Mouse (Mus musculus) liver, adult (tissue): ENCODE measurements around the gene Samd11.

Experiments
- GATA4 ChIP-seq: IDR thresholded peaks from 2 replicates; pipeline ENCODE4 v1.6.1; 2014; ENCODE audit warnings: mild to moderate bottlenecking, low read length; ENCODE audit not compliant: insufficient replicate concordance

Gene Samd11

GRCm38 (mm10) chr4:156197829-156198205, 57.6 kb downstream of the Samd11 start:
- TF ChIP-seq GATA4 = no peak; the same call in 1 of the 2 replicates

- no peak for TF ChIP-seq GATA4
These were observed 58.2 kb downstream of the Samd11 start, which contains the start of gene Agrn for GRCm38 (mm10) chr4:156197131-156197828. Gene Agrn (minus strand): TSS chr4:156197488.
